Mouse (Mus musculus) bone marrow macrophage, adult 2 months (primary cell): ENCODE results near the gene Map4. TPM values are rescaled to one million over a fixed set of nuclear protein-coding genes. Genes with fewer than 3 reads are reported as not detected.

Experiments
- H3K27ac ChIP-seq: 2 replicates; pipeline ENCODE4 v1.5.1; 2012; ENCODE audit warnings: low read depth, low read length; ENCODE audit not compliant: insufficient read depth
- H3K4me1 ChIP-seq: 2 replicates; pipeline ENCODE4 v1.6.1; 2012; ENCODE audit warnings: low read length; ENCODE audit not compliant: control insufficient read depth, insufficient read depth
- H3K4me3 ChIP-seq: 2 replicates; pipeline ENCODE4 v1.5.1; 2012; ENCODE audit warnings: mild to moderate bottlenecking, low read length, moderate library complexity; ENCODE audit not compliant: insufficient read depth
- CTCF ChIP-seq: IDR thresholded peaks from 2 replicates; pipeline ENCODE4 v1.5.1; 2012; ENCODE audit warnings: low read depth, mild to moderate bottlenecking, low read length, moderate library complexity
- POLR2A ChIP-seq: IDR thresholded peaks from 2 replicates; pipeline ENCODE4 v1.6.1; 2012; ENCODE audit warnings: mild to moderate bottlenecking, low read depth, low read length, borderline replicate concordance
- polyA plus RNA-seq: library from polyadenylated mRNA; stranded (reverse); fragments of >200 nt; gene quantifications from 2 replicates; pipeline ENCODE4 v1.2.4, GENCODE M21; 2012; ENCODE audit not compliant: missing spikeins, insufficient read depth, insufficient read length

Gene Map4
- polyA plus RNA-seq, 1 experiment, result 66.0 TPM

DNA sequence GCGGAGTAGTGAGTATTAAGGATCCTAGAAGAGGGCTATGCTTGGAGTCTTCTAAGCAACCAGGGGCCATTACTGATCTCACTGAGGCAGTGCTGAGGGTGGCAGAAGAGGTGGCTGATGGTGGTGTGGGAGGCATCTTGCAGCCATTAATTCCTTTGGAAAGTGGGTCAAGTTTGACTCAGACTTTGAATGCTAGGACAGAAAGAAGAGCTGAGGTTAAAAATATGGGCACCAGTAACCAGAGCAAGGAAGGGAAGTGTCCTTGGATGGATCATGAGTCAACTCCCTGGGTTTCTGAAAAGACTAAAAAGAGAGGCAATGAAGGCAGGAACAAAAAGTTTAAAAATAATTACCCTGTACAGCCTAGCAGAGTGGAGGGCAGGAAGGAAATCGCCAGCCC is 107.2 kb downstream of the Map4 start:
- no peak for TF ChIP-seq CTCF
- TF ChIP-seq POLR2A, result no peak
- Histone ChIP-seq H3K4me3 (peak overlapping the region; percentile 16; the same call in 1 of the 2 replicates), H3K27ac (peak overlapping the region; percentile 57), H3K4me1 (peaks cover 30% of the 10 kb centered on the region)

DNA sequence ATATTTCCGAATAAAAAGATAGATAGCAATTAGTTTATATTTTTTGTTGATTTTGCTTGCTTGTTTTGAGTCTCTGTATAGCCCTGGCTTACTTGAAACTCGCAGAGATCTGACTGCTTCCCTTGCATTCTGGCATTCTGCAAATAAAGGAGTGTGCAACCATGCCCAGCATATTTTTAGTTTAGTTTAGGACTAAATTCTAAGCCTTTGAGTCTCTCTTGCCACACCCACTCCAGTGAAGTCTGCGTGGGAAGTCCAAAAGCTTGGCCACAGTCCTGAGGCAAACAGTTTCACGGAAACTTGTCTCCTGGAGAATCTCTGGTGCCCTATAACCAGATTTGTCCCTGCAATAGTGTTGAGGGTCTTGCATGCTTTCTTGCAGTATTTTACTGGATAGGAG is 113.1 kb downstream of the Map4 start:
- Histone ChIP-seq H3K27ac (no peak overlapping the region), H3K4me1 (peaks cover 11% of the 10 kb centered on the region)
- TF ChIP-seq POLR2A (no peak), CTCF (no peak)

DNA sequence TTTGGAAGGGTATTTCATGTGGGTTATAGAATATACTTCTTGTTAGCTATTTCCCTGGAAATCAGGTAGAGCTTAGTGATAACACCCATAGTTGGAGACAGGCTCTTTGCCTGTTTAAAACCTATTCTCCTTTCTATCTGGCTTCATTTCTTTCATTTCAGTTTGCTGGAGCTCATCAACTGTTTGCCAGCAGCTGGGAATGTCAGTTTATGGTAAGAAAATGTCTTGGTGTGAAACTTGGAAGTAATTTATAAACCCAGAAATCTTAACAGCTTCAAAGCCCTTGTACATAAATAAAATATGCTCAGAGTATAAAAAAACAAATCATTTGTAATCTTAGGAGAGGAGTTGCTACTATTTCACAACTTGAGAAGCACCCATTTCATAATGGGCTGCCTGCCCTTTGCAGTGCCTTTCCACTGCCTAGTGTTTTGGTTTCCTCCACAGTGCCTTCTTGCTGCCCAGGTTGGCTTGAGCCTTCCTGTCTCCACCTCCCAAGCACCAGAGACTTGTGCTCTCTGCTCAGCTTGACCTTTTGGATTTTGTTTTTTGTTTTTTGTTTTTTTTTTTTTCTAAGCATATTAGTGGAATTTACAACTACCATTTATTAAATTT is 114.6 kb downstream of the Map4 start:
- TF ChIP-seq CTCF (no peak), POLR2A (no peak)

More for the DNA sequence above, 113.1 kb downstream of the Map4 start:
- H3K4me3 ChIP-seq, result no peak overlapping the region

DNA sequence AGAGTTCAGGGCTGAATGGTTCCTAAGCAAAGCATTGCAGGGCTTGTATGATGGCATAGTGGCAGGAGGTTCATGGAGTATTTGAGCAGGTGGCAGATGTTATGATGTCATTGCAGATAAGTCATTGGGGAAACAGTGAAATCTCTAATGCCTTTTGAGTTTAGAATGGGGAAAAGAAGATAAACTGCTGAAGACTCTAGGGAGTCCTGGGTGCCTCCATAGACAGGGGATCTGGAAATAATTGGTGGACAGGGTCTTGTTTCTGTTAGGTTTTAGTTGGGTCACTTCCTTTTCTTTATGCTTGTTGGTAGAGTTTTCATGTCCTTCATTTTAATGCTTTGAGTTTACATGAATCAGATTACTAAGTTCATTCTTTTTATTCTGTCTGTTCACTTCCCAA is 116.0 kb downstream of the Map4 start:
- Histone ChIP-seq H3K4me1 (no peaks in the 10 kb centered on the region), H3K27ac (no peak overlapping the region), H3K4me3 (no peak overlapping the region)
- no peak for TF ChIP-seq POLR2A
- TF ChIP-seq CTCF, result no peak

More for the DNA sequence above, 114.6 kb downstream of the Map4 start:
- Histone ChIP-seq H3K27ac (no peak overlapping the region), H3K4me3 (no peak overlapping the region), H3K4me1 (no peaks in the 10 kb centered on the region)

DNA sequence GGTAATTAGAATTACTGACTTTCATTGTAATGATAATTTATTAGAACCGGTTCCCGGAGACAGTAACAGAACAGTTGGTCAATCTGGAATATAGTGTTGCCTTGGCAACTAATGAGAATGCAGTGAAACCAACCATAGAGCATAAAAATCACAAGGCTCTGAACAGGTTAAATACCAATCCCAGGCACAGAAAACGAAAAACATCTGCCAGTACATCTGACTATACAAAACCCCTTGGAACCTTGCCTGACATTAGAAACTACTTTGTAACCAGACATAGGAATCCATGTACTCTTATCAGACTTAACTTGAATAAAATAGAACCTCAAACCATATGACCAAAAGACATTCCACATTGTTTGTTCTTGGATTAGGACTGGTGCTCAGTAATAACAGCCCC is 116.6 kb downstream of the Map4 start:
- no peak overlapping the region for H3K4me3 ChIP-seq
- H3K27ac ChIP-seq, result no peak overlapping the region
- TF ChIP-seq POLR2A (no peak), CTCF (no peak)
- H3K4me1 ChIP-seq, result no peaks in the 10 kb centered on the region

DNA sequence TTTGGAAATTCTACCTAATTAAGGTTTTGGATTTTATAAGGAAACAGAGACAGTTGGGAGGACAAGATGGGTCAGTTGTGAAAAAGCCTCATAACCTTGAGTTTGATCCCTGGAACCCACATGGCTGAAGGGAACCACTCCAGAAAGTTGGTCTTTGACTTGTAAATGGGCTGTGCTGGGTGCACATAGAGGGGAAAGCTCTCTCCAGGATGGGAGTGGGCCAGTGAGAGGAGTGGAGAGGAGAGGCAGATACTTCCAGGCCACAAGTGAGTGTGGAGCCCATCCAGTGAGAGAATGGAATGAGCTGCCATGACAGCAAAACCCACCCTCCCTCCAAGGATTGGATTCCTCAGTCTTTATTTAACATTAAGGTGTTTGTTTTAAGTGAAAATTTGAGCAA is 119.9 kb downstream of the Map4 start:
- H3K4me1 ChIP-seq, result no peaks in the 10 kb centered on the region
- no peak for TF ChIP-seq CTCF
- no peak for TF ChIP-seq POLR2A
- no peak overlapping the region for H3K4me3 ChIP-seq
- H3K27ac ChIP-seq, result no peak overlapping the region

DNA sequence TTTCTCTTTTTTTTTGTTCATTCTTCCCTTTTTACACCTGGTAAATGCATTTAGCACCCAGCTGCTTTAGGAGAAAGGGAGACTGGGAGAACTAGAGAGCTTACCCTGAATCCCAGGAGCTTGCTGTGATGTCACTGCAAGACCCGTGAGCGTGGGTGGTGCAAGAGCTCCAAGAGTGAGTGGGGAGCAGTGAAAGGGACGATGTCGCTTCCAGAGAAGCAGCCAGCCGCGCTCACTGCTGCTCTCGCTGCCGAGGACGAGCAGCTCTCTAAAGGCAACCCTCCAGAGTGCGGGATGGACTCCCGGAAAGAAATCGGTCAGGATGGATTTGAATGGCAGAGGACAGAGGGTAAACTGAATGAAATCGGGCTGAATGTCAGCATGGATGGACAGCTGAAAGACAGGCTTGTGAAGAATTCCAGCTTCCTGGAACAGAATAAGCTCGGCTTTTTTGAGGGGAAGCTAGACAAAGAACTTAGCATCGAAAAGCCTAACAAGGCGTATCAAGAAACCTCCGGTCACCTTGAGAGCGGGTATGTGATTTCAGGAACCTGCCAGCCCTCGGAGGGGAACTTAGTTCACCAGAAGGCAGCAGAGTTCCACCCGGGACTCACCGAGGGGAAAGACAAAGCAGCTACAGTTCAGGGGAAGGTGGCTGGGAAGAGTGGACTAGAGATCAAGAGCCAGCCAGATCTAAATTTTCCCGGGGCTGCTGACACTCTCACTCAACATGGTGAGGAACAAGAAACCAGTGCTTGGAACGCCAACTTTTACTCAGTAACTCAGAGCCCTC is 120.8 kb downstream of the Map4 start:
- no peaks in the 10 kb centered on the region for H3K4me1 ChIP-seq
- H3K27ac ChIP-seq, result no peak overlapping the region
- H3K4me3 ChIP-seq, result no peak overlapping the region
- TF ChIP-seq POLR2A (no peak), CTCF (no peak)

DNA sequence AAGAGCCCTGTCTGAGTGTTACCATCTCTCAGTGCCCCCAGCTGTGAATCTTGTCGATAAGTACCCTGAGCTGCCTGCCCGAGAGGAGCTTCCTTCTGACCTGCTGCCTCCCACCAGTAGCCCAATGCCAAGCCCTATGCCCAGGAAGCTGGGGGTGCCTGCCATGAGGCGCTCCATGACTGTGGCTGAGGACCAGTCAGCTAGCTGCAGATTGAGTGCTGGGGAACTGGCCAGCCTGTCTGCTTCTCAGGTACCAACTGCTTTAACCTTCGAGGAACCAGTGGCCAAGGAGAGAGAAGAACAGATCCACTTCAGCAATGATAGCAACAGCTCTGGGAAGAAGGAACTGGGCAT is 121.7 kb downstream of the Map4 start:
- Histone ChIP-seq H3K27ac (no peak overlapping the region), H3K4me1 (no peaks in the 10 kb centered on the region), H3K4me3 (no peak overlapping the region)
- TF ChIP-seq POLR2A (no peak), CTCF (no peak)

DNA sequence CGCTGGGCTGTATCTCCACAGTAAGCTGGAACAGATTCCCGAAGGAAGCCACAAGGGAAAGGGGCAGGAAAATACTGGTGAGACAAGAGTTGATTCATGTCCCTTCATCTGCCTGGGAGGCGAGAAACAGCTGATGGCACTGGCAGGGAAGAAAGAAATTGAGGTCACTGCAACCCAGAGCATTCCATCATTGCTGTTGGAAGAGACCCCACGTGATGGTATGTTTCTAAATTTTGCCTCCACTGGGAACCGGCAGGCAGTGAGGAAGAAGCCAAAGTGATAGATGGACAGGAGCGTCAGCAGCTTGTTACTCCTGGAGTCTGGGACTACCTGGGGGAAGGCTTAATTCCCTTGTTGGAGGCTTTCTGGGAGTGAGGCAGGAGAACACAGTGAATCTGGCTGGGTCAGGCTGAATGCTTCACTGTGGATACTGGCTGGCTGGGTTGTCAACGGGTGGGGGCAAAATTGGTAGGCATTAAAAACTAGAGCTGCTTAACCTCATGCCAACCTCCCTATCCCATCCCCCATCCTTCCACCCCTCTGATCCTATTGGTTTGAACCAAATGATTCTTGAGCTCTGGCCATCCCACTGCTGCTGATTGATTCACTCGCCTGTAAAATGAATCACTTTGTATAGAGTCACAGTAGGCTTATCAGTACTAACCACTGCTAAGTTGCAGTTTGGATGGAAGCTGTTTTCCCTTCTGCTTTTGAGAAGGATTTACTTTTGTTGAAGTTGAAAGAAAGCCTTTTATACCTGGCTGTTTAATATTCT is 122.2 kb downstream of the Map4 start:
- Histone ChIP-seq H3K4me3 (no peak overlapping the region), H3K27ac (no peak overlapping the region), H3K4me1 (no peaks in the 10 kb centered on the region)
- TF ChIP-seq POLR2A (no peak), CTCF (no peak)

DNA sequence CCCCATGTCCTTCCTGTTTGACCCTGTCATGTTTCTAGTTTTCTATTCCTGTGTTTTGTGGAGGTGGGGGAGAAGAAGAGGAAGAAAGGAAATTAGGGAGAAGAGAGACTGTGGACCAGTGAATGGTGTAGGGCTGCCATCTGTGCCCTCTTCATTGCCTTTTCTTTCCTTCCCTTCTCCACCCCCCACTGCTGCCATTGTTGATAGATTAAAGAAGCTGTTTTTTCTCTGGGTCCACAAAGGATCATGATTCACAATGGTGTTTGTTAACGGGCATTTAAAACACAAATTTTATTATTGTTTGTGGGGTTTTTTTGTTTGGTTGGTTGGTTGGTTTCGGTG is 122.8 kb downstream of the Map4 start:
- TF ChIP-seq CTCF, result no peak
- TF ChIP-seq POLR2A, result no peak
- H3K27ac ChIP-seq, result no peak overlapping the region

More for the DNA sequence above, 122.8 kb downstream of the Map4 start:
- no peak overlapping the region for H3K4me3 ChIP-seq
- no peaks in the 10 kb centered on the region for H3K4me1 ChIP-seq
